Mouse (Mus musculus) layer of hippocampus, postnatal 14 days (tissue): ENCODE measurements around the gene Mcl1. TPM values are rescaled to one million over a fixed set of nuclear protein-coding genes. Genes with fewer than 3 reads are reported as not detected.
"Not testable (repeated sequence)": the region's sequence is repeated elsewhere in the genome, so short reads cannot be mapped to it uniquely, and the experiment has no call there.

Experiments used
- DNase-seq, 2 experiments: peaks; one replicate each; pipeline ENCODE4 v3.0.0; 2021 to 2022; ENCODE audit warnings: low spot score in 2 of 2, mixed read lengths in 1 of 2
- total RNA-seq, 2 experiments: library from RNA; stranded (reverse); gene quantifications; 2 replicates each; pipeline ENCODE4 v1.2.3; 2021

Gene Mcl1
- total RNA-seq, 2 experiments from 2014 or later, result 64.6 to 65.1 TPM

GRCm38 (mm10) chr3:95684846-95685245, 26.3 kb downstream of the Mcl1 start:
- no peak for DNase-seq

GRCm38 (mm10) chr3:95685301-95685700, 26.7 kb downstream of the Mcl1 start:
- DNase-seq, result no peak

- no peak for DNase-seq
These were observed 27.1 kb downstream of the Mcl1 start for GRCm38 (mm10) chr3:95685701-95686100.

- DNase-seq, result no peak
These were observed 28.0 kb downstream of the Mcl1 start for GRCm38 (mm10) chr3:95686492-95687167.

- DNase-seq, result no peak
These were observed 28.6 kb downstream of the Mcl1 start for GRCm38 (mm10) chr3:95687168-95687523.

GRCm38 (mm10) chr3:95687524-95688421, 29.2 kb downstream of the Mcl1 start, which contains the start of gene Adamtsl4:
Adamtsl4 (minus strand) TSS chr3:95687917.
- no peak for DNase-seq

- DNase-seq, result no peak
These were observed 30.8 kb downstream of the Mcl1 start for GRCm38 (mm10) chr3:95689171-95689915.

- DNase-seq, result no peak
These were observed 31.4 kb downstream of the Mcl1 start for GRCm38 (mm10) chr3:95689940-95690339.

GRCm38 (mm10) chr3:95690552-95690951, 32.0 kb downstream of the Mcl1 start:
- DNase-seq, result not testable (repeated sequence)

- DNase-seq, result no peak
These were observed 34.1 kb downstream of the Mcl1 start for GRCm38 (mm10) chr3:95692677-95693076.

- no peak for DNase-seq
These were observed 35.5 kb downstream of the Mcl1 start for GRCm38 (mm10) chr3:95693821-95694807.

- no peak for DNase-seq
These were observed 36.5 kb downstream of the Mcl1 start for GRCm38 (mm10) chr3:95694808-95695703.

- no peak for DNase-seq
These were observed 37.2 kb downstream of the Mcl1 start for GRCm38 (mm10) chr3:95695796-95696195.

- DNase-seq, result no peak
These were observed 37.8 kb downstream of the Mcl1 start for GRCm38 (mm10) chr3:95696360-95696759.

- DNase-seq, result no peak
These were observed 39.7 kb downstream of the Mcl1 start for GRCm38 (mm10) chr3:95698286-95698685.

GRCm38 (mm10) chr3:95700233-95700681, 41.7 kb downstream of the Mcl1 start:
- DNase-seq, result no peak

- no peak for DNase-seq
These were observed 42.5 kb downstream of the Mcl1 start for GRCm38 (mm10) chr3:95701085-95701484.

- peak in 1 of 2 experiments; percentile 47 for DNase-seq
These were observed 43.4 kb downstream of the Mcl1 start for GRCm38 (mm10) chr3:95701877-95702540.

- no peak for DNase-seq
These were observed 44.7 kb downstream of the Mcl1 start for GRCm38 (mm10) chr3:95703276-95703675.
